Mouse (Mus musculus) neural tube, embryonic 14.5 days (tissue): ENCODE measurements around the gene Pola2. TPM values are rescaled to one million over a fixed set of nuclear protein-coding genes. Genes with fewer than 3 reads are reported as not detected.

Source experiments
- ATAC-seq: fragments of 200-750 bp; cut with Nextera tagmentation; 2 replicates; pipeline ENCODE4 v1.8.0; 2017; ENCODE audit warnings: low read depth, mild to moderate bottlenecking, moderate TSS enrichment, moderate library complexity
- H3K27ac ChIP-seq: fragments of 300-500 bp; sonication (generic); 2 replicates; pipeline ENCODE4 v1.5.1; 2014; ENCODE audit warnings: low read depth, mild to moderate bottlenecking, control low read depth, low read length, moderate library complexity, mixed read lengths
- H3K27me3 ChIP-seq: fragments of 300-500 bp; sonication (generic); 2 replicates; pipeline ENCODE4 v1.6.1; 2014; ENCODE audit warnings: low read length; ENCODE audit not compliant: control insufficient read depth, insufficient read depth
- H3K36me3 ChIP-seq: fragments of 300-500 bp; sonication (generic); 2 replicates; pipeline ENCODE4 v1.6.1; 2014; ENCODE audit warnings: low read length, mixed read lengths; ENCODE audit not compliant: control insufficient read depth, insufficient read depth
- H3K4me1 ChIP-seq: fragments of 300-500 bp; sonication (generic); 2 replicates; pipeline ENCODE4 v1.6.1; 2014; ENCODE audit warnings: low read length; ENCODE audit not compliant: control insufficient read depth, insufficient read depth
- H3K4me2 ChIP-seq: fragments of 300-500 bp; sonication (generic); 2 replicates; pipeline ENCODE4 v1.6.1; 2014; ENCODE audit warnings: mild to moderate bottlenecking, low read depth, low read length, control low read depth
- H3K4me3 ChIP-seq: fragments of 300-500 bp; sonication (generic); 2 replicates; pipeline ENCODE4 v1.5.1; 2014; ENCODE audit warnings: low read depth, low read length, control low read depth, mixed read lengths
- H3K9ac ChIP-seq: fragments of 300-500 bp; sonication (generic); replicated peaks from 2 replicates; pipeline ENCODE4 v1.6.1; 2014; ENCODE audit warnings: low read depth, mild to moderate bottlenecking, control low read depth, low read length, mixed read lengths
- H3K9me3 ChIP-seq: fragments of 300-500 bp; sonication (generic); 2 replicates; pipeline ENCODE4 v1.6.1; 2016; ENCODE audit warnings: low read length; ENCODE audit not compliant: control insufficient read depth
- WGBS: fragments of 180-500 bp; shearing (Covaris S2); extraction: QIAGEN DNeasy Blood & Tissue Kit; methylation state at CpG from one replicate; pipeline ENCODE4 v1.1.7; 2014; 5-methylcytosine and 5-hydroxymethylcytosine counted together
- polyA plus RNA-seq: library from polyadenylated mRNA; unstranded; fragments of >200 nt; fragmentation: Nextera tagmentation; extraction: Ambion mirVana; gene quantifications from 2 replicates; pipeline ENCODE4 v1.2.1, GENCODE M21; 2014

The Pola2 gene
- polyA plus RNA-seq, 1 experiment from 2014 or later, result 18.0 TPM

DNA sequence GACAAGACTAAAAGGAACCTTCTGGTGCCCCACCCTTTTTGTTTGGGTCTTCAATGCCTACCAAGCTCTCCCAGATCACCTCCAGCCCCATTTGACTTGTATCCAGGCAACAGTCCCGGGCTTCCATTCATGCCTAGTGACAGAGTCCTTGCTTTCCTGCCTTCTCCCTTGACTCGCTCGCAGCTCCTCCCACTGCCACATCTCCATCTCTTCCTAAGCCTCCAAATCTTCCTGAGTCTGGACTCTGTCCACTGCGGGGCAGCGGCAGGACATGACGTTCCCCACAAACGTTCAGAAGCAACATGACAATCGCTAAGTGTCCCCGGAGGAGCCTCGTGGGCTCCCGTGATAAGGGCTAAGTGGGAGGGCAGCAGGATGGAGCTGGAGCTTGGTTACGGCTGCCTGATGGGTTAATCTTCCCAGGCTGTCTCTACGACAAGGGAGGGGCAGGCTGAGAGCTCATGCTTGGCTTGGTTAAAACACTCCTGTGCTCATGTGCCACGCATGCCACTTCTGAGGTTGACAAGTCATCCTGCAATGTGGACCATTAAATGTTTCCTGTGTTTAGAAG, 26.1 kb downstream of the Pola2 start:
- peak; percentile 34 for ATAC-seq
- Histone ChIP-seq H3K27ac (peak overlapping the region; percentile 55), H3K27me3 (no peaks in the 10 kb centered on the region), H3K9ac (no peak overlapping the region), H3K4me3 (no peak overlapping the region), H3K4me2 (peak overlapping the region; percentile 26), H3K36me3 (no peaks in the 10 kb centered on the region), H3K9me3 (no peaks in the 10 kb centered on the region), H3K4me1 (peaks cover 2% of the 10 kb centered on the region; the same call in 1 of the 2 replicates)
- WGBS, result 27% methylated on average over 14 of the region's 14 CpGs

- Histone ChIP-seq H3K36me3 (no peaks in the 10 kb centered on the region), H3K27me3 (no peaks in the 10 kb centered on the region), H3K4me1 (peaks cover 2% of the 10 kb centered on the region; the same call in 1 of the 2 replicates), H3K4me3 (no peak overlapping the region), H3K9me3 (no peaks in the 10 kb centered on the region), H3K27ac (peak overlapping the region; percentile 55), H3K4me2 (no peak overlapping the region), H3K9ac (no peak overlapping the region)
- peak; percentile 51; the same call in 1 of the 2 replicates for ATAC-seq
- 63% methylated on average over 21 of the region's 21 CpGs for WGBS
Measured at GRCm38 (mm10) chr19:5937095-5937835, 26.7 kb downstream of the Pola2 start.

GRCm38 (mm10) chr19:5935691-5936090, 28.3 kb downstream of the Pola2 start:
- H3K27me3 ChIP-seq, result no peaks in the 10 kb centered on the region
- 70% methylated on average over 5 of the region's 5 CpGs for WGBS
- no peak overlapping the region for H3K9ac ChIP-seq
- H3K4me3 ChIP-seq, result no peak overlapping the region
- no peaks in the 10 kb centered on the region for H3K9me3 ChIP-seq
- ATAC-seq, result no peak
- peaks cover 2% of the 10 kb centered on the region; the same call in 1 of the 2 replicates for H3K4me1 ChIP-seq
- H3K36me3 ChIP-seq, result no peaks in the 10 kb centered on the region
- H3K4me2 ChIP-seq, result no peak overlapping the region
- no peak overlapping the region for H3K27ac ChIP-seq

DNA sequence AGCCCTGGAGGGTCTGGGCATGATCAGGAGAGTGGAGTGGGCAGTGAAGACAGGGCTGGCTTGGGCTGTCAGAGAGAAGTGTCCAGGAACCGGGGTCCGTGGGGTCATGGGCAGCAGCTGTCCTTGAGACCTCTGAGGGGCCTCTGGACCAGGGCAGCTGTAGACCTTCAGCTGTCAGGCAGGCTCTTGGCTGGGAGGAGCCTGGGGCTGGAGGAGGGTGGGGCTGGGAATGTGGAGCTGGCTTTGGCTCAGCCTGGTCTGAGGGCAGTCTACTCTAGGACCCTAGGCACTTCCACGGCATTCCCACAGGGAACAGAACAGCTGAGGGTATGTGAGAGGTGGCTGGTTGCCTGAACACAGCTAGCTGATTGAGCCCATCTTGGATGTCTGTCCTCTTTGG, 28.7 kb downstream of the Pola2 start:
- 80% methylated on average over 3 of the region's 3 CpGs for WGBS
- H3K27ac ChIP-seq, result no peak overlapping the region
- no peak for ATAC-seq
- H3K4me1 ChIP-seq, result peaks cover 2% of the 10 kb centered on the region; the same call in 1 of the 2 replicates
- no peak overlapping the region for H3K4me3 ChIP-seq
- H3K27me3 ChIP-seq, result no peaks in the 10 kb centered on the region
- H3K4me2 ChIP-seq, result no peak overlapping the region
- no peaks in the 10 kb centered on the region for H3K36me3 ChIP-seq
- no peak overlapping the region for H3K9ac ChIP-seq
- H3K9me3 ChIP-seq, result no peaks in the 10 kb centered on the region

DNA sequence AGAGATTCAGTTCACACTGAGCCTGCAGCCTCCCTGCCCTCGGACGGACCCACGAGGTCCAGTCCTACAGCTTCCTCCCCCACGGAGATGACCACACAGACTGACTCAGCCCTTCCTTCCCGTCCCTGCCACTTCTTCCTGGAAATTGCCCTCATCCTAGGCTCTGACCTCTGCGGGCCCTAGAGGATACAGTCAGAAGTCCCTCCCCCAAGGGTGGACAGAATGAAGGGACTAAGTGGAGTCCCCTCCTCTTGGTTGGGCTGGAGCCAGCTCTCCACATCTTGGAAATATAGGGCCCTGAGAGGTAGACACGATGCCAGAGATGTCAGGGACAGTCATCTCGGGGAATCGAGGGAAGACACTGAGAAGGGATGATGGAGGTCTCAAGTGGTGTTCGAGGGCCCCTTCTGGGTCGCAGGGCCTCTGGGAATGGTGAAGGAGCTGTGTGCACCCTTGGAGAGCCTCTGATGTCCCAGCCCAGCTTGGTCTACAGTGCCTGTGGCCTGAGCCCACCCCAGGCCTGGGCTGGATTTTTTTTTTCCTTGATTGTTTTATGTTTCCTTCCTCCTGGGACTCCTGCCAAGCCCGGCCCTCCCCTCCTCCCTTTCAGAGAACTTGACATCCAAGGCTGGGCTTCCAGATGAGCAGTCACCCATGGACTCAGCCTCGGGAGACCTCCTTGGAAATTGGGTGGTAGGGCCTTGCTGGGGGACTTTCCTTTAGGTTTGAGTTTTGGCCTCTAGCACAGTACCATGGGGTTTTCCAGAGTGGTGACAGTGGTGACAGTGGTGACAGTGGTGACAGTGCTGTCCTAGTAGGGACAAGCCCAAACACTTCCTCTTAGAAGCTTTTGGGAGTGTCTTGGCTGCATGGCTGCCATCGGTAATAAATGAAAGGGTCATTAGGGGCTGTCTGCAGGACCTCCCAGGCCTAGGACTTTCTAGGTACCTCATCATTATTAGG, 34.1 kb downstream of the Pola2 start:
- Histone ChIP-seq H3K4me1 (peaks cover 6% of the 10 kb centered on the region; the same call in 1 of the 2 replicates), H3K36me3 (no peaks in the 10 kb centered on the region), H3K9ac (no peak overlapping the region), H3K4me3 (no peak overlapping the region), H3K27ac (no peak overlapping the region), H3K4me2 (no peak overlapping the region), H3K27me3 (no peaks in the 10 kb centered on the region), H3K9me3 (no peaks in the 10 kb centered on the region)
- ATAC-seq, result no peak
- WGBS, result 62% methylated on average over 14 of the region's 14 CpGs

- no peaks in the 10 kb centered on the region for H3K27me3 ChIP-seq
- WGBS, result 77% methylated on average over 3 of the region's 3 CpGs
- no peaks in the 10 kb centered on the region for H3K9me3 ChIP-seq
- H3K4me2 ChIP-seq, result no peak overlapping the region
- H3K4me1 ChIP-seq, result peaks cover 6% of the 10 kb centered on the region; the same call in 1 of the 2 replicates
- H3K36me3 ChIP-seq, result no peaks in the 10 kb centered on the region
- no peak overlapping the region for H3K9ac ChIP-seq
- H3K4me3 ChIP-seq, result no peak overlapping the region
- H3K27ac ChIP-seq, result no peak overlapping the region
- no peak for ATAC-seq
Measured at GRCm38 (mm10) chr19:5928546-5928945, 35.5 kb downstream of the Pola2 start.

- no peaks in the 10 kb centered on the region for H3K9me3 ChIP-seq
- peaks cover 6% of the 10 kb centered on the region; the same call in 1 of the 2 replicates for H3K4me1 ChIP-seq
- no peaks in the 10 kb centered on the region for H3K27me3 ChIP-seq
- WGBS, result 71% methylated on average over 6 of the region's 6 CpGs
- ATAC-seq, result no peak
- no peak overlapping the region for H3K4me2 ChIP-seq
- no peak overlapping the region for H3K27ac ChIP-seq
- no peak overlapping the region for H3K9ac ChIP-seq
- no peak overlapping the region for H3K4me3 ChIP-seq
- H3K36me3 ChIP-seq, result no peaks in the 10 kb centered on the region
Measured at GRCm38 (mm10) chr19:5928104-5928503, 35.9 kb downstream of the Pola2 start.

- no peak overlapping the region for H3K9ac ChIP-seq
- no peak overlapping the region for H3K4me2 ChIP-seq
- no peaks in the 10 kb centered on the region for H3K27me3 ChIP-seq
- H3K36me3 ChIP-seq, result no peaks in the 10 kb centered on the region
- no peaks in the 10 kb centered on the region for H3K9me3 ChIP-seq
- no peak overlapping the region for H3K27ac ChIP-seq
- no peak for ATAC-seq
- peaks cover 6% of the 10 kb centered on the region; the same call in 1 of the 2 replicates for H3K4me1 ChIP-seq
- H3K4me3 ChIP-seq, result no peak overlapping the region
- WGBS, result 71% methylated on average over 8 of the region's 8 CpGs
Measured at GRCm38 (mm10) chr19:5927532-5927931, 36.5 kb downstream of the Pola2 start.
